Mouse (Mus musculus) embryonic fibroblast, embryonic 13.5 days (primary cell): ENCODE results near the gene Mfsd4a. TPM values are rescaled to one million over a fixed set of nuclear protein-coding genes. Genes with fewer than 3 reads are reported as not detected.

Source experiments
- H3K27ac ChIP-seq: 2 replicates; pipeline ENCODE4 v1.5.1; 2012; ENCODE audit warnings: low read length, control low read depth, inconsistent platforms; ENCODE audit not compliant: insufficient read depth
- H3K4me1 ChIP-seq: 2 replicates; pipeline ENCODE4 v1.6.1; 2011; ENCODE audit warnings: low read length; ENCODE audit not compliant: control insufficient read depth, insufficient read depth
- H3K4me3 ChIP-seq: 2 replicates; pipeline ENCODE4 v1.5.1; 2011; ENCODE audit warnings: mild to moderate bottlenecking, control low read depth, low read length; ENCODE audit not compliant: insufficient read depth
- CTCF ChIP-seq: IDR thresholded peaks from 2 replicates; pipeline ENCODE4 v1.5.1; 2011; ENCODE audit warnings: mild to moderate bottlenecking, control low read depth, low read length, moderate library complexity, borderline replicate concordance; ENCODE audit not compliant: insufficient read depth
- POLR2A ChIP-seq: IDR thresholded peaks from 2 replicates; pipeline ENCODE4 v1.6.1; 2011; ENCODE audit warnings: low read depth, mild to moderate bottlenecking, control low read depth, low read length, moderate library complexity
- polyA plus RNA-seq: library from polyadenylated mRNA; stranded (reverse); fragments of >200 nt; gene quantifications from 2 replicates; pipeline ENCODE4 v1.2.4, GENCODE M21; 2011; ENCODE audit warnings: low read depth; ENCODE audit not compliant: missing spikeins, insufficient read length

Mfsd4a gene
- polyA plus RNA-seq, 1 experiment: 0.67 TPM

- TF ChIP-seq POLR2A (no peak), CTCF (no peak)
- Histone ChIP-seq H3K27ac (no peak overlapping the region), H3K4me1 (no peaks in the 10 kb centered on the region), H3K4me3 (no peak overlapping the region)
Measured at GRCm38 (mm10) chr1:132051746-132052145, 16.1 kb downstream of the Mfsd4a start.

- TF ChIP-seq CTCF (peak; percentile 98), POLR2A (no peak)
- H3K27ac ChIP-seq: no peak overlapping the region
- H3K4me3 ChIP-seq: no peak overlapping the region
- no peaks in the 10 kb centered on the region for H3K4me1 ChIP-seq
Measured at GRCm38 (mm10) chr1:132046143-132046735, 21.6 kb downstream of the Mfsd4a start.

- Histone ChIP-seq H3K27ac (no peak overlapping the region), H3K4me3 (no peak overlapping the region), H3K4me1 (no peaks in the 10 kb centered on the region)
- TF ChIP-seq CTCF (no peak), POLR2A (no peak)
Measured at GRCm38 (mm10) chr1:132043759-132044158, 24.1 kb downstream of the Mfsd4a start.

DNA sequence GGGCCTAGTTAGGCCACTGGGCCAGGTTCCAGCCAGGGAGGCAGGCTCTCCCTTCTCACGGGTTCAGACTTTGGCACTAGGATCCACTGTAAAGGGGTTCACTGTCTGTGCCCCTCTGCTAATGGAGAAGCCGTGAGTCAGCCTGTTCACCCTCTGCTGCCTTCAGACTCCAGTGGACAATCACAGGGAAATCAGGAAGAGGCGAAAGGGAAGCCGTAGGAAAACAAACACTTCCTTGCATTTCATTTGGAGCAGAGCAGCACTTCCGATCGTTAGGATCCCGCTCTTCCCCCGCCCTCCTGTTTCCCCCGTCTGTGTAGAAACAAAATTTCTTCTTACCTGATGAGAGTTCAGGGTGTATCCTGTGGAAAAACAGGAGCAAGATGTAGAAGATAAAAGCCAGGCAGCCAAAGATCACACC is 27.7 kb downstream of the Mfsd4a start:
- no peaks in the 10 kb centered on the region for H3K4me1 ChIP-seq
- H3K27ac ChIP-seq: no peak overlapping the region
- H3K4me3 ChIP-seq: no peak overlapping the region
- no peak for TF ChIP-seq POLR2A
- TF ChIP-seq CTCF: no peak

- H3K4me1 ChIP-seq: no peaks in the 10 kb centered on the region
- no peak overlapping the region for H3K27ac ChIP-seq
- H3K4me3 ChIP-seq: no peak overlapping the region
- TF ChIP-seq CTCF (no peak), POLR2A (no peak)
Measured at GRCm38 (mm10) chr1:132038753-132039152, 29.1 kb downstream of the Mfsd4a start.

- TF ChIP-seq POLR2A (no peak), CTCF (no peak)
- H3K4me1 ChIP-seq: no peaks in the 10 kb centered on the region
- no peak overlapping the region for H3K4me3 ChIP-seq
- no peak overlapping the region for H3K27ac ChIP-seq
Measured at GRCm38 (mm10) chr1:132037746-132038145, 30.1 kb downstream of the Mfsd4a start.

DNA sequence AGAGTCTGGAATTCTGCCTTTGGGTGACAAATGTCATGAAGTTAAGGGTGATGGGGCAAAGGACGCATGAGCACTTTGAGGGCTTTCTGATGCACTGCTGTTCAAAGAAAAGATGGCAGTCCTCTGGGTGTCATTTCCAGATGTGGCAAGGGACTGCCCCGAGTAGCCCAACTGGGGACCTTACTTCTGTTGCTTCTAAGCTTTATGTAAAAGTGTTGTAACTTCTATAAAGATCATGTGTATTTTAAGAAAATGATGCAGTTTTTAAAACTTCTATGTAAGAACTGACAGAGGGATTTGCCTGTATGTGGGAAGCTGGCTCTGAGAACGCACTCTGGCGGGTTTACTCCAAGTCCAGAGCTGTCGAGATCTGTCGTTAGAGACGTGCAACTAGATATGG is 35.7 kb downstream of the Mfsd4a start:
- Histone ChIP-seq H3K27ac (no peak overlapping the region), H3K4me1 (no peaks in the 10 kb centered on the region), H3K4me3 (no peak overlapping the region)
- TF ChIP-seq POLR2A (no peak), CTCF (no peak)

GRCm38 (mm10) chr1:132030574-132030973 is 37.3 kb downstream of the Mfsd4a start:
- Histone ChIP-seq H3K4me3 (no peak overlapping the region), H3K4me1 (no peaks in the 10 kb centered on the region), H3K27ac (no peak overlapping the region)
- peak; percentile 27; the same call in 1 of the 2 replicates for TF ChIP-seq CTCF
- no peak for TF ChIP-seq POLR2A

DNA sequence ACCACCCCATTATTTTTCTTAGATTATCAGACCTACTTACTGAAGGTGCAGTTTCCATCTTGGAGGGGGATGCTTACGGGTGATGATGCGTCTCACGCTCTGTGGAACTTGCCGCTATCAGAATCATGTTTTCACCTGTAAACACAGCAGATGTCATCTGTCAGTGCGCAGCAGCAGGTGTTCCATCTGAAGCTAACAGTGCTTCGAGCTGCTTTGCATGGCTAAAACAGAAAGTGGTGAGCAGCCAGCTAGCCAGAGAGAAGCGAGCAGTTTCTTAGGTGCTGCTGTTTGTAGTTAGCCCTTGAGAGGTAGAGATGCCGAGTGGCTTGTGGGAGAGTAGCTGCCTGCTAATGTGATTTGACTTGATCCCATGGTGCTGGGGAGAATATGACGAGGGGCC is 39.4 kb downstream of the Mfsd4a start:
- no peak overlapping the region for H3K4me3 ChIP-seq
- no peak overlapping the region for H3K27ac ChIP-seq
- no peaks in the 10 kb centered on the region for H3K4me1 ChIP-seq
- TF ChIP-seq POLR2A (no peak), CTCF (no peak)

GRCm38 (mm10) chr1:132027978-132028377 is 39.9 kb downstream of the Mfsd4a start:
- no peak for TF ChIP-seq CTCF
- no peak for TF ChIP-seq POLR2A
- Histone ChIP-seq H3K27ac (no peak overlapping the region), H3K4me3 (no peak overlapping the region), H3K4me1 (no peaks in the 10 kb centered on the region)
